Mouse (Mus musculus): ENCODE measurements around the gene Vmn1r127. TPM values are rescaled to one million over a fixed set of nuclear protein-coding genes. Genes with fewer than 3 reads are reported as not detected.
"Not testable (repeated sequence)": the region's sequence is repeated elsewhere in the genome, so short reads cannot be mapped to it uniquely, and the experiment has no call there.

Gene Vmn1r127
- not detected in 2 replicates for polyA plus RNA-seq (2012; rRNA removed)

- H3K4me1 ChIP-seq (ENCODE audit: control insufficient read depth, insufficient read depth, insufficient read length, low read length); H3K4me3 ChIP-seq (ENCODE audit: low read depth, low read length); H3K36me3 ChIP-seq (ENCODE audit: control insufficient read depth, insufficient read depth, low read length); H3K27ac ChIP-seq (ENCODE audit: insufficient read depth, low read depth, low read length); H3K27me3 ChIP-seq (ENCODE audit: control insufficient read depth, insufficient read depth, low read length): not testable (repeated sequence)
- WGBS = no CpG with 5 or more reads among the region's 3 CpGs
Observed at GRCm38 (mm10) chr7:21319761-21320160, at the start of gene Vmn1r127. TSS of gene Vmn1r127 (minus strand) at chr7:21319861.

- no CpG with 5 or more reads among the region's 1 CpGs for WGBS
- H3K4me3 ChIP-seq (ENCODE audit: low read depth, low read length); H3K36me3 ChIP-seq (ENCODE audit: control insufficient read depth, insufficient read depth, low read length); H3K27ac ChIP-seq (ENCODE audit: insufficient read depth, low read depth, low read length); H3K27me3 ChIP-seq (ENCODE audit: control insufficient read depth, insufficient read depth, low read length); H3K4me1 ChIP-seq (ENCODE audit: control insufficient read depth, insufficient read depth, insufficient read length, low read length): not testable (repeated sequence)
Observed at GRCm38 (mm10) chr7:21361191-21361590, 41.5 kb upstream of the Vmn1r127 start, which contains the start of gene Vmn1r129. TSS of gene Vmn1r129 (minus strand) at chr7:21361291.

DNA sequence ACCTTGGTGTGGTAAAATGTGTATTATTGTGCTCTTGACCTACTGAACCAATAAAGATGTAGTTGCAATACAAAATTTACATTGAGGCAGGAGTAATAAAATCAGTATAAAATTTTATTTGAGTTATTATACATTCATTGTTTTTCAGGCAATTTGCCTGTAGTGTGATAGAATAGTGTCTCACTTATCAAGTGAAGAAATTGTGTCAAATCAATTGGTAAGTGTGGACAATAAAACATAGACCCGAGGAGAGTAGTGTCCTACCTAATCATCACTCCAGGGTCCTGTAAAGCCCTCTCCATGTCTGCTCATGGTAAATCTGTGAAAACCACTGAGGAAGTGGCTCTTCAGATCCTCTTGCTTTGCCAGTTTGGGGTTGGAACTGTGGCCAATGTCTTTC lies 29.4 kb upstream of the Vmn1r127 start, which contains the start of gene Vmn1r128:
Gene Vmn1r128, plus strand, starts transcription at position 301 of the 400 bp plus-strand sequence.
- not testable (repeated sequence) for H3K4me3 ChIP-seq (ENCODE audit: low read depth, low read length); H3K27me3 ChIP-seq (ENCODE audit: control insufficient read depth, insufficient read depth, low read length); H3K36me3 ChIP-seq (ENCODE audit: control insufficient read depth, insufficient read depth, low read length); H3K27ac ChIP-seq (ENCODE audit: insufficient read depth, low read depth, low read length); H3K4me1 ChIP-seq (ENCODE audit: control insufficient read depth, insufficient read depth, insufficient read length, low read length)
- WGBS = 67% methylated on average over 1 of the region's 1 CpGs

- H3K4me1 ChIP-seq (ENCODE audit: control insufficient read depth, insufficient read depth, insufficient read length, low read length); H3K27ac ChIP-seq (ENCODE audit: insufficient read depth, low read depth, low read length); H3K36me3 ChIP-seq (ENCODE audit: control insufficient read depth, insufficient read depth, low read length); H3K27me3 ChIP-seq (ENCODE audit: control insufficient read depth, insufficient read depth, low read length); H3K4me3 ChIP-seq (ENCODE audit: low read depth, low read length): not testable (repeated sequence)
- WGBS = no CpG with 5 or more reads among the region's 5 CpGs
Observed at GRCm38 (mm10) chr7:21301367-21301766, 18.3 kb downstream of the Vmn1r127 start, which contains the start of gene Vmn1r126. TSS of gene Vmn1r126 (minus strand) at chr7:21301467.

DNA sequence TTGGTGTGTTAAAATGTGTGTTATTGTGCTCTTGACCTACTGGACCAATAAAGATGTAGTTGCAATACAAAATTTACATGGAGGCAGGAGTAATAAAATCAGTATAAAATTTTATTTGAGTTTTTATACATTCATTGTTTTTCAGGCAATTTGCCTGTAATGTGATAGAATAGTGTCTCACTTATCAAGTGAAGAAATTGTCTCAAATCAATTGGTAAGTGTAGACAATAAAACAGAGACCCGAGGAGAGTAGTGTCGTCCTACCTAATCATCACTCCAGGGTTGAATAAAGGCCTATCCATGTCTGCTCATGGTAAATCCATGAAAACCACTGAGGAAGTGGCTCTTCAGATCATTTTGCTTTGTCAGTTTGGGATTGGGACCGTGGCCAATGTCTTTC lies 47.8 kb downstream of the Vmn1r127 start, which contains the start of gene Vmn1r125:
Gene Vmn1r125, plus strand, starts transcription at position 301 of the 400 bp plus-strand sequence.
- H3K36me3 ChIP-seq (ENCODE audit: control insufficient read depth, insufficient read depth, low read length); H3K27ac ChIP-seq (ENCODE audit: insufficient read depth, low read depth, low read length); H3K4me3 ChIP-seq (ENCODE audit: low read depth, low read length); H3K4me1 ChIP-seq (ENCODE audit: control insufficient read depth, insufficient read depth, insufficient read length, low read length); H3K27me3 ChIP-seq (ENCODE audit: control insufficient read depth, insufficient read depth, low read length): not testable (repeated sequence)
- 55% methylated on average over 3 of the region's 3 CpGs for WGBS

Other genes with a start within 250 kb of the Vmn1r127 start
- not detected in 2 replicates for gene Vmn1r121, start 221.3 kb downstream of the Vmn1r127 start, polyA plus RNA-seq (2012; rRNA removed)
- gene Vmn1r122, start 185.7 kb downstream of the Vmn1r127 start, polyA plus RNA-seq (2012; rRNA removed) = not detected in 2 replicates
- gene Vmn1r123, start 157.7 kb downstream of the Vmn1r127 start, polyA plus RNA-seq (2012; rRNA removed) = not detected in 2 replicates
- not detected in 2 replicates for gene Gm5157, start 129.4 kb downstream of the Vmn1r127 start, polyA plus RNA-seq (2012; rRNA removed)
- not detected in 2 replicates for gene Vmn1r124, start 59.2 kb downstream of the Vmn1r127 start, polyA plus RNA-seq (2012; rRNA removed)
- gene Vmn1r125, start 47.7 kb downstream of the Vmn1r127 start, polyA plus RNA-seq (2012; rRNA removed) = not detected in 2 replicates
- gene Vmn1r126, start 18.4 kb downstream of the Vmn1r127 start, polyA plus RNA-seq (2012; rRNA removed) = not detected in 2 replicates
- not detected in 2 replicates for gene Vmn1r128, start 29.5 kb upstream of the Vmn1r127 start, polyA plus RNA-seq (2012; rRNA removed)
- not detected in 2 replicates for gene Vmn1r129, start 41.4 kb upstream of the Vmn1r127 start, polyA plus RNA-seq (2012; rRNA removed)
- not detected in 2 replicates for gene Gm6882, start 112.9 kb upstream of the Vmn1r127 start, polyA plus RNA-seq (2012; rRNA removed)
- not detected in 2 replicates for gene Vmn1r130, start 191.9 kb upstream of the Vmn1r127 start, polyA plus RNA-seq (2012; rRNA removed)
- gene Vmn1r131, start 226.2 kb upstream of the Vmn1r127 start, polyA plus RNA-seq (2012; rRNA removed) = not detected in 2 replicates